In the genomic region with DNA sequence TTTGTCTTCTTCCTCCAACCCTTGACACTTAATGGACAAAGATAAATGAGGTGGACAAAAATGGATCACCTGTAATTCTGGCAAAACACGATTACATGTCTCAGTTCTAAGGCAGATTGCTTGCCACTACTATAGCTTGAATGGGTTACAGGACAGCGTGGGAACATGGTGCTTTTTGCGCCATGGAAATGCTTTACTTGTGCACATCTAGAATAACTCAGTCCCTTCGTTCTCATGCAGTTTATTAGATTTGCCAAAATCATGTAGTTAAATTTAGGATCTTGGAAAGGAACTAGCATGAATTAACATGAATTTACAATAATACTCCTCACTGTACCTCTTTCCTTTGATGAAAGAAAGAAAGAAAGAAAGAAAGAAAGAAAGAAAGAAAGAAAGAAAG, we compare ENCODE assay signal across 33 mouse cellular contexts.
"Had no signal": no experiment of that assay in that cellular context is flagged by ENCODE, and none has a peak within 500 bp of the region (broad histone marks: within the 10 kb centered on the region; RNA-seq: fewer than 3 reads in every experiment).

No protein-coding gene starts in this region.

- ATAC-seq: liver, embryonic 12.5 days; liver, postnatal 0 days; lung, postnatal 0 days; midbrain, embryonic 13.5 days; midbrain, embryonic 15.5 days; midbrain, embryonic 16.5 days had no signal

- H3K9ac ChIP-seq: limb, embryonic 12.5 days; limb, embryonic 13.5 days; limb, embryonic 15.5 days; liver, embryonic 12.5 days; liver, embryonic 13.5 days; liver, embryonic 14.5 days; liver, embryonic 15.5 days; liver, postnatal 0 days; lung, embryonic 14.5 days; lung, embryonic 15.5 days; midbrain, embryonic 12.5 days; midbrain, embryonic 13.5 days; midbrain, embryonic 15.5 days; neural tube, embryonic 12.5 days; neural tube, embryonic 13.5 days had no signal

- H3K4me3 ChIP-seq: limb, embryonic 10.5 days; limb, embryonic 12.5 days; limb, embryonic 13.5 days; limb, embryonic 15.5 days; liver, embryonic 12.5 days; liver, embryonic 13.5 days; liver, embryonic 15.5 days; lung, embryonic 15.5 days; megakaryocyte, embryonic 14.5 days; midbrain, embryonic 10.5 days; midbrain, embryonic 12.5 days; midbrain, embryonic 13.5 days; midbrain, embryonic 15.5 days; myocyte; neural tube, embryonic 12.5 days; neural tube, embryonic 13.5 days had no signal

- H3K27me3 ChIP-seq: limb, embryonic 12.5 days; limb, embryonic 13.5 days; limb, embryonic 15.5 days; liver, embryonic 12.5 days; liver, embryonic 13.5 days; liver, embryonic 15.5 days; lung, embryonic 15.5 days; megakaryocyte, embryonic 14.5 days; midbrain, embryonic 12.5 days; midbrain, embryonic 13.5 days; midbrain, embryonic 15.5 days; neural tube, embryonic 12.5 days; neural tube, embryonic 13.5 days had no signal

- H3K4me1 ChIP-seq: limb, embryonic 10.5 days; limb, embryonic 12.5 days; limb, embryonic 13.5 days; limb, embryonic 15.5 days; liver, embryonic 12.5 days; liver, embryonic 13.5 days; liver, embryonic 15.5 days; lung, embryonic 15.5 days; megakaryocyte, embryonic 14.5 days; midbrain, embryonic 10.5 days; midbrain, embryonic 12.5 days; midbrain, embryonic 13.5 days; midbrain, embryonic 15.5 days; neural tube, embryonic 12.5 days; neural tube, embryonic 13.5 days had no signal

- H3K9me3 ChIP-seq: limb, embryonic 10.5 days; limb, embryonic 12.5 days; limb, embryonic 13.5 days; limb, embryonic 15.5 days; liver, embryonic 12.5 days; liver, embryonic 13.5 days; liver, embryonic 15.5 days; lung, embryonic 15.5 days; megakaryocyte, embryonic 14.5 days; midbrain, embryonic 10.5 days; midbrain, embryonic 12.5 days; midbrain, embryonic 13.5 days; midbrain, embryonic 15.5 days; neural tube, embryonic 12.5 days; neural tube, embryonic 13.5 days had no signal

- H3K4me2 ChIP-seq: limb, embryonic 12.5 days; limb, embryonic 13.5 days; limb, embryonic 15.5 days; liver, embryonic 11.5 days; liver, embryonic 12.5 days; liver, embryonic 13.5 days; liver, embryonic 15.5 days; lung, embryonic 14.5 days; lung, embryonic 15.5 days; midbrain, embryonic 11.5 days; midbrain, embryonic 12.5 days; midbrain, embryonic 13.5 days; midbrain, embryonic 15.5 days; neural tube, embryonic 12.5 days; neural tube, embryonic 13.5 days had no signal

- H3K36me3 ChIP-seq: limb, embryonic 10.5 days; limb, embryonic 12.5 days; limb, embryonic 13.5 days; limb, embryonic 15.5 days; liver, embryonic 12.5 days; liver, embryonic 13.5 days; liver, embryonic 15.5 days; lung, embryonic 15.5 days; midbrain, embryonic 10.5 days; midbrain, embryonic 12.5 days; midbrain, embryonic 13.5 days; midbrain, embryonic 15.5 days; neural tube, embryonic 12.5 days; neural tube, embryonic 13.5 days had no signal

- H3K27ac ChIP-seq: limb, embryonic 10.5 days; limb, embryonic 12.5 days; limb, embryonic 13.5 days; limb, embryonic 15.5 days; liver, embryonic 12.5 days; liver, embryonic 13.5 days; liver, embryonic 14.5 days; liver, embryonic 15.5 days; lung, embryonic 15.5 days; macrophage; midbrain, embryonic 10.5 days; midbrain, embryonic 12.5 days; midbrain, embryonic 13.5 days; midbrain, embryonic 15.5 days; neural tube, embryonic 12.5 days; neural tube, embryonic 13.5 days had no signal

- DNase-seq: left cerebral cortex, postnatal 4 days; liver; liver, embryonic 13.5 days; liver, postnatal 0 days; lung, adult 18-20 months; lung, adult 2 months; lung, embryonic 14.5 days; lung, postnatal 10 days; lung, postnatal 14 days; lung, postnatal 36 days; lung, postnatal 4 days; midbrain, embryonic 14.5 days had no signal
